In genomic region chr19:46892856-46893255, GRCm38 (mm10) we compare ENCODE assay signal across 19 mouse cellular contexts.
DNase-seq lines count a peak whose midpoint lies in the region; TF ChIP-seq lines count a peak whose summit lies in the region.
"Had no signal": no experiment of that assay in that cellular context is flagged by ENCODE, and none has a peak within 500 bp of the region (broad histone marks: within the 10 kb centered on the region; RNA-seq: fewer than 3 reads in every experiment).

No protein-coding gene starts in this region.

- intact Hi-C loops in heart, postnatal 25 days (cut with DNase I) = no loop called here

- DNase-seq in layer of hippocampus, adult 2 months (ENCODE audit: low spot score in 2 of 2) = no peak
- DNase-seq in layer of hippocampus, postnatal 36 days = no peak
- DNase-seq in Muller cell, postnatal 12 days (ENCODE audit: inconsistent ontology term) = peak; percentile 58
- no peak for DNase-seq in retina, embryonic 14.5 days (ENCODE audit: low spot score)
- DNase-seq in heart, postnatal 25 days (ENCODE audit: low spot score) = no peak
- DNase-seq in urinary bladder, postnatal 4 days (ENCODE audit: low spot score in 2 of 2) = no peak
- DNase-seq: adrenal gland, adult 8-10 months; adrenal gland, postnatal 36 days; cerebellum, adult 2 months; cerebellum, postnatal 10 days; gastrocnemius, postnatal 10 days; heart, adult 18-20 months; heart, postnatal 10 days had no signal

- H3K4me3 ChIP-seq in layer of hippocampus, adult 2 months = no peak overlapping the region
- no peak overlapping the region for H3K4me3 ChIP-seq in myocyte
- H3K4me3 ChIP-seq: embryonic facial prominence, embryonic 10.5 days; erythroblast, embryonic 14.5 days; forebrain, embryonic 10.5 days; heart, embryonic 10.5 days had no signal

- H3K36me3 ChIP-seq in myocyte (ENCODE audit: control insufficient read depth, insufficient read depth) = peaks cover 63% of the 10 kb centered on the region

- H3K4me2 ChIP-seq in myocyte (ENCODE audit: low read depth) = peak overlapping the region; percentile 0
- H3K4me2 ChIP-seq: hindbrain, embryonic 14.5 days had no signal

- H3K79me2 ChIP-seq in myocyte (ENCODE audit: control insufficient read depth, insufficient read depth) = no peaks in the 10 kb centered on the region

- H3K27me3 ChIP-seq in myocyte (ENCODE audit: control insufficient read depth, insufficient read depth, insufficient read length) = no peaks in the 10 kb centered on the region

- no peak for TF ChIP-seq POLR2A in myocyte (IDR thresholded peaks at IDR 0.05; ENCODE audit: insufficient read length, low read depth)

- H3ac ChIP-seq in myocyte (ENCODE audit: control insufficient read depth, insufficient read length) = no peak overlapping the region

- H3K27ac ChIP-seq in layer of hippocampus, adult 2 months = peak overlapping the region; percentile 44; the same call in 1 of the 2 replicates
- H3K27ac ChIP-seq: embryonic facial prominence, embryonic 10.5 days; forebrain, embryonic 10.5 days; heart, embryonic 10.5 days; hindbrain, embryonic 14.5 days had no signal

- no peak for TF ChIP-seq CTCF in layer of hippocampus, adult 2 months (conservative IDR thresholded peaks at IDR 0.05)

TF ChIP-seq in myocyte, 11 proteins besides CTCF, POLR2A, EP300 and RAD21:
- TF ChIP-seq CEBPB (IDR thresholded peaks at IDR 0.05; ENCODE audit: insufficient read depth, poor library complexity, severe bottlenecking) (no peak), REST (IDR thresholded peaks at IDR 0.05; ENCODE audit: insufficient read depth, insufficient read length) (no peak)
